Mouse (Mus musculus) adrenal gland, adult 18-20 months (tissue): ENCODE data around the gene Dedd. TPM values are rescaled to one million over a fixed set of nuclear protein-coding genes. Genes with fewer than 3 reads are reported as not detected.

Source experiments
- total RNA-seq, 2 experiments: library from RNA; stranded (reverse); gene quantifications; 1 replicate in 1 of 2; 2 replicates in 1 of 2; pipeline ENCODE4 v1.2.3; 2021

The Dedd gene
- total RNA-seq, 2 experiments from 2014 or later = 38.1 to 38.3 TPM

Other genes with a start within 250 kb of the Dedd start
- 1 to 10 TPM; 3.0 to 4.2 TPM for gene Cfap126, start 215.2 kb upstream of the Dedd start, total RNA-seq
- 100 to 1,000 TPM; 450 to 629 TPM for gene Sdhc, start 178.5 kb upstream of the Dedd start, total RNA-seq
- 1 to 10 TPM in 1 of 2 experiments, under 1 TPM in 1; 0.73 to 1.2 TPM for gene Mpz, start 178.4 kb upstream of the Dedd start, total RNA-seq
- gene Pcp4l1, start 132.9 kb upstream of the Dedd start, total RNA-seq = 10 to 100 TPM; 51.7 to 52.5 TPM
- gene Nr1i3, start 115.2 kb upstream of the Dedd start, total RNA-seq = not detected
- 10 to 100 TPM; 47.7 to 67.0 TPM for gene Tomm40l, start 106.6 kb upstream of the Dedd start, total RNA-seq
- gene Apoa2, start 104.1 kb upstream of the Dedd start, total RNA-seq = 1 to 10 TPM; 4.2 to 4.6 TPM
- 10 to 100 TPM; 23.2 to 46.7 TPM for gene Fcer1g, start 94.8 kb upstream of the Dedd start, total RNA-seq
- 1 to 10 TPM; 1.5 to 3.8 TPM for gene Adamts4, start 78.7 kb upstream of the Dedd start, total RNA-seq
- gene Ndufs2, start 77.8 kb upstream of the Dedd start, total RNA-seq = 1,000 to 10,000 TPM in 1 of 2 experiments, 100 to 1,000 TPM in 1; 683 to 1,034 TPM
- gene B4galt3, start 58.8 kb upstream of the Dedd start, total RNA-seq = 10 to 100 TPM; 30.5 to 37.8 TPM
- 10 to 100 TPM; 39.4 to 43.1 TPM for gene Ppox, start 48.0 kb upstream of the Dedd start, total RNA-seq
- 10 to 100 TPM; 38.5 to 41.8 TPM for gene Usp21, start 41.2 kb upstream of the Dedd start, total RNA-seq
- 100 to 1,000 TPM; 147 to 168 TPM for gene Ufc1, start 34.1 kb upstream of the Dedd start, total RNA-seq
- 10 to 100 TPM; 68.9 to 71.0 TPM for gene Nit1, start 16.5 kb downstream of the Dedd start, total RNA-seq
- 100 to 1,000 TPM; 137 to 168 TPM for gene Pfdn2, start 16.5 kb downstream of the Dedd start, total RNA-seq
- gene Klhdc9, start 31.7 kb downstream of the Dedd start, total RNA-seq = 1 to 10 TPM; 1.3 to 2.4 TPM
- under 1 TPM; 0.20 to 0.45 TPM for gene Nectin4, start 41.0 kb downstream of the Dedd start, total RNA-seq
- 1 to 10 TPM; 3.6 to 6.8 TPM for gene Arhgap30, start 59.8 kb downstream of the Dedd start, total RNA-seq
- gene Usf1, start 82.2 kb downstream of the Dedd start, total RNA-seq = 10 to 100 TPM; 51.7 to 53.5 TPM
- 1 to 10 TPM; 3.1 to 4.0 TPM for gene Tstd1, start 89.7 kb downstream of the Dedd start, total RNA-seq
- gene F11r, start 108.4 kb downstream of the Dedd start, total RNA-seq = 10 to 100 TPM; 29.3 to 36.4 TPM
- 1 to 10 TPM; 5.7 to 6.5 TPM for gene Alyref2, start 174.3 kb downstream of the Dedd start, total RNA-seq
- not detected for gene Itln1, start 206.1 kb downstream of the Dedd start, total RNA-seq
- gene Cd244a, start 230.0 kb downstream of the Dedd start, total RNA-seq = under 1 TPM; 0.50 to 0.80 TPM